Mouse (Mus musculus): ENCODE data around the gene Nom1.
"Not testable (repeated sequence)": the region's sequence is repeated elsewhere in the genome, so short reads cannot be mapped to it uniquely, and the experiment has no call there.

Nom1 gene

DNA sequence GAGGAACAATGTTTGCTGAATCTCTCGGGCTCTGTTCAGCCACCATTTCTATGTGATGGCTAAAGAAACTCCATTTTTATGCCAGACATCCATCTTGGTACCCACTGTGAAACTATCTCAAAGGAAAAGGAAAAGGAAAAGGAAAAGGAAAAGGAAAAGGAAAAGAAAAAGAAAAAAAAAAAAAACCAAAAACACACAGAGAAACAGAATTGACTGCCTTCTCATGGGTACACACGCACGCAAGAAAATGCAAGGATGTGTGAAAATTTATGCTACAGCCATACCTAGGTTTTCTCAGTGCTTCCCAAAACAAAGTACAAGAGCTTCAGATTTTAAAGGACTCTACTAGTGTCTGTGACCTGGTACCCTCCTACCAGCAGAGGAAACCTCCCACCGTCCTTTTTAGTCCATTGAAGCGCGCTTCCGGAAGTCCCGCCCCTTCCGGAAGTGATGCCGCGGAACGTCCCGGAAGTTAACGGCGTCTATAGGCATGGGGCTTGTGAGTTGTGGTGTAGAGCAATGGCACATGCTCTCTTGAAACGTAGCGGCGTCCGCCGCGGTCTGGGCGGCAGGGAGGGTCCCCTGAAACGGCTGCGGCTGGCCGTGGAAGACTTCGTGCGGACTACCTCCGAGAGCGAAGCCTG is at the start of gene Nom1:
Gene Nom1, plus strand, starts transcription at position 437 of the 644 bp plus-strand sequence.
- DNase-seq (ENCODE audit: low spot score) = peak; percentile 93

DNA sequence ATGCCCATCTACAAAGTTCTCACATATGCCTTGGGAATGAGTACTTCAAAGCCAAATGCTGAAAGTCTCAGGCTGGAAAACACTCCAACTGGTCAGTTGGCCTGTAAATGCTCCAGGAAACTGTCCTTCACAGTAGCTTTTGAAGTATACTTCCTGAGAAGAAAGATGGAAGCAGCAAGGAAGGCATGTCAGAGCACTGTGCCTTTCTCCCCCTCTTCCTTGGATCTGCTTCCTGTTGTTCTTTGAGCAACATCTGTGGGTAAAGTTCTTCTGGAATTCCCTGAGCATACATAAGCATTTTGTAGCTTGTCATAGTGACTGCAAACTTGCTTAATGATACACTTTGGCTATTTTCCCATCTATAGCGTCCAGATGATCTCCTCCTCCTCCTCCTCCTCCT is 46.9 kb upstream of the Nom1 start:
- DNase-seq (ENCODE audit: low spot score) = no peak

DNA sequence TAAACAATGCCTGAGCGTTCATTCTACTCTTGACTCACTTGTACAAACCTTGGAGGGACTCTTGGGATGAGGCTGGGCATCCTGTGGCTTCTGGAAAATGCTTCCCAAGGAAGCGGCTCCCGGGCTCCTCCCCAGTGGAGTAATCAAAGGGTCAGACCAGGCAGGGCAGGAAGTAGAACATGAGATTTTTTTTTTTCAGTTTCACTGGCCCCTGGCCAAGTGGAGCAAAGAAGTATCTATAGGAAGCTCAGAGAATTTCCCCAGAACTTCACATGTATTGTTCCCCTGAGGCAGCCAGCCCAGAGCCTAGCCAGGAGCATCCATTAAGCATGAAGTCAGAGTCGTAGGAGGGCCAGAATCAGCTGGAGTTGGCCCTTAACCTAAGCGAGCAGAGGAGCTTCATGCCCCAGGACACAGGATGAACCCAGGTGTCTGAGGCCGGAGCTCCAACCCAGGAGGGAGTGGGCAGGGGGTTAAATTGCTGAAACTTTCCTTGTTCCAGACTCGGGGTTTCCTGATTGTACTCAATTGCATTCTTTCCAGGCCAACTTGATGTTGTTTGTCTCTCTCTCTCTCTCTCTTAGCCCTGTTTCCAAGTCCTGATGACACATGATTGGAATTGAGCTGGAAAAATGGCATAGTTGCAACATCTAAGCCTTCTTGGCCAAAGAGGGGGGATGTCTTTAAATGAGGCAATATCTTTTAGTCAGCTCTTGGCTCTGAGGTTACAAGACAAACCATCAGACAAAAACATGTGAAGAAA is 46.1 kb upstream of the Nom1 start:
- DNase-seq (ENCODE audit: low spot score) = no peak

DNA sequence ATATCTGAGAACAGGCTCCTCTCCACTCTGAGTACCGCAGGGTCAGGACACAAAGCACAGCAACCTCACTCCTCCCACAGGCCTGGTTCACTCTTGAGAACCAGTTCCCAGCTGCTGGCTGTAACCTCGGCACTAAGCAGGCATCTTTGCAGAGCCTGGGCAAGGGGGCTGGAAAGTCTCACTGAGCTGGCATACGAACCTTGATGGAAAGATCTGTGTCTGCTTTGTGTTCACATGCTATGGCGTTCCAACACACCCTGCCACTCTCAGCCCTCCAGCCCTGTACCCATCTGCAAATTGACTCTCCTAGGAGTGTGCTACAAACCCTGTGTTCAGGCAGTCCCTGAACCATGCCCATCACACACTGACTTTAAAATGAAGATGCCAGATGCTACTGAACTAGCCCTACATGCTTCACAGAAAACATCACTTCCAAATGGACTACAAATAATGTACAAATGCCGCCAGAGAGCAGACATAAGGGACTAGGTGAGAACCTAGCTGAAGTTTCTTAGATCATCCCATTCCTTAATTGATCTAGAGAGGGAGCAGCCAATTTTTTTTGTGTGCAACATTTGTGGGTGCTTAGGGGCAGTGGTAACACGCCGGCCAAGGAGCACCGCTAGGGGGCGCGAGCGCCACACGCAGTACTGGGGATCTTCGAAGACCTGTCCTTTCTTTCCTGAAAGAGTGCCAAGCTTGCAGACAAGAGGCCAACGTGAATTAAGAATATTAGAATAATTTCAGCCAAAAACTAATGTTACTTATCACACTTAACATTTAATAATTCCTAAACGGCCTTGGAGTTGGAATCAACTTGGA is 45.3 kb upstream of the Nom1 start:
- DNase-seq (ENCODE audit: low spot score) = peak; percentile 48

DNA sequence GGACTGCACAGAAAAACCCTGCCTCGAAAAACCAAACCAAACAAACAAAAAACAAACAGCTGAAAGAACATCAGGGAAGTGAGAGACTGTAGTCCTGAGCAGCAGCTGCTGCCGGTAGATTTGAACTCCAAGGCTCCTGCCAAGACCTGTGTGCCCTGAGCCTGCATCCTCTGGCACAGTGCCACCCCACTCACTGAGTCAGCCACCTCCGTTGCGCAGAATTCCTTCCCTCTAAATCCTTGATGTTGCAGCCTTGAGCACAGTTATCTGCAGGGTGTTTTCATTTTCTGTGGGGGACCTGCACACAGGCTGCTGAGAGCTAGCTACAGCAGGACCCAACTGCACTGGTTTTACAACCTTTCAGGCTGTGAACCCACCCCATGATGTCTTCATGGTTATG is 36.0 kb upstream of the Nom1 start:
- no peak for DNase-seq (ENCODE audit: low spot score)

DNA sequence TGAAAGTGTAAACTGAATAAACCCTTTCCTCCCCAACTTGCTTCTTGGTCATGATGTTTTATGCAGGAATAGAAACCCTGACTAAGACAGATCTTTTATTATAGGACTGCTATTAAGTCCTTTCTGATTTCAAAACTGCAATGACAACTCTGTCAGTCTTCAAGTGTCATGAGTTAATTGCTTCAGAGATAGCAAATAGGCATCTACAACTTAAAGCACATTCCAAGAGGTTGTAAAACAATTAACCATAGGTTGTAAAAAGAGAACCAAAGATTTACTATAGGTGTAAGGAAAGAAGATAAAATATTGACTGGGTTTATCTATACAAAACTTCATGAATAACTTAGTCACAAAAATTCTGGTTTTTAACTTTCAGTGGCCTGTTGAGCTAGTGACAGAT is 23.6 kb upstream of the Nom1 start:
- no peak for DNase-seq (ENCODE audit: low spot score)

DNA sequence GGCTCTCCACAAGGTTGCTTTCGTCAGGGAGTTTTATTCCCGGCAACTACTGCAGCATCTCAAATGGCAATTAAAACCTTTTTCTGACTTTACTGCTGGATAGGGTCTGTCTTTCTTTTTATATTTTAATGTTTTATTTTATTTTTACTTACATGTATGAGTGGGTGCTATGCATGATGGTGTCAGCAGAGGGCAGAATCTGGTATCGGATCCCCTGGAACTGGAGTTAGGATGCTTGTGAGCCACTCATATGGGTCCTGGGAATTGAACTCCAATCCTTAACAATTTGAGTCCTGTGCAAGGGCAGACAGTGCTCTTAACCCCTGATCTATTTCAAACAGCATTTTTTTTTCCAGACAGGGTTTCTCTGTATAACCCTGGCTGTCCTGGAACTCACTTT is 21.4 kb upstream of the Nom1 start:
- no peak for DNase-seq (ENCODE audit: low spot score)

DNA sequence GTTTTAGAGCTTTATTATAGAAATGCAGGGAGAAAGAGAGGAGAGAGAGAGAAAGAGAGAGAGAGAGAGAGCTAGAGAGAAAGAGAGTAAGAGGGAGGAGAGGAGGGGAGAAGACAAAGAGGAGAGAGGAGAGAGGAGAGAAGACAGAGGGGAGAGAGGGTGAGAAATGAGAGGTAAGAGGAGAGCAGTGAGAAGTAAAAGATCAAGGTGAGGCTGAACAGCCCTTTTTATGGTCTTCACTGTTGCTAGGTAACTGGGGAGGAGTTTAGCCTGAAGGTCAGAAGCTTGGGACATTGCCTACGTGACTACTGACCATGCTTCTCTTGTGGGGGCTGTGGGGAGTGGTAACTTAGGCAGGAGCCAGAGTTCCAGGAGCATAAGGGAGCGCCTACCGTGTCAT is 11.1 kb upstream of the Nom1 start:
- DNase-seq (ENCODE audit: low spot score) = not testable (repeated sequence)

DNA sequence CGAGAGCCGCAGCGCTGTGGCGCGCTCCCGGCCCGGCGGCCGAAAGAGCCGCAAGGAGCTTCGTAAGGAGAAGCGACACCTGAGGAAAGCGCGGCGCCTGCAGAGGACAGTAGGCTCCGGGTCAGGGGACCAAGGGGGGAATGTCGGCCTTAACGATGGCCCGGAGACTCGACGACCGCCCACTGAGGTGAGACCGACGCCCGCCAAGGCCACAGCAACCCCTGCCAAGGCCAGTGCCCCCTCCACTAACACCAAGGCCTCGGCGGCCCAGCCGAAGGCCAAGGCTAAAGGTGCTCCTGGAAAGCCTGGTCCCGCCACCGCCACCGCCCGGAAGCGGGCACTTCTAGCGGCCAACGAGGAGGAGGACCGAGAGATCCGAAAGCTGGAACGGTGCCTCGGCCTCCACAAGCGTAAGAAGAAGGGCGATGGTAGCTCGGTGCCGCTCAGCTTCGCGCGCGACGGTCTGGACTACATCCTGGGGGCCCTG is 451 bp downstream of the Nom1 start:
- DNase-seq (ENCODE audit: low spot score) = peak; percentile 37

DNA sequence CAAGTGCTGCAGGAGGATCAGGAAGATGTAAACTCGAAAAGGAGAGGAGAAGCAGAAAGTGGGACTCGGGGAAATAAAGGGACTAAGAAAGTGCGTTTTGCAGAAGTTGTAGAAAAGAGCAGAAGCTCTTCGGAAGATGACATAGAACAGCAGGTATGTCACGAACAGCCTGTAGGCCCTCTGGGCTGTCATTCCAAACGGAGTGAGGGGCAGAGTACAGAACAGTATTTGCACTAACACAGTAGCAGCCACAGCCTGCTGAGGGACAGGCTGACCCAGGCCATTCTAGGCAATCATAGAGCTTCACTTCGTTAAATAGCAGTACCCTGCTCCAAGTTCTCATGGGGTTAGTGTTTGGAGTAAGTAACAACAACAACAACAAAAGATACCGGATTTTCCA is 1.0 kb downstream of the Nom1 start:
- no peak for DNase-seq (ENCODE audit: low spot score)

DNA sequence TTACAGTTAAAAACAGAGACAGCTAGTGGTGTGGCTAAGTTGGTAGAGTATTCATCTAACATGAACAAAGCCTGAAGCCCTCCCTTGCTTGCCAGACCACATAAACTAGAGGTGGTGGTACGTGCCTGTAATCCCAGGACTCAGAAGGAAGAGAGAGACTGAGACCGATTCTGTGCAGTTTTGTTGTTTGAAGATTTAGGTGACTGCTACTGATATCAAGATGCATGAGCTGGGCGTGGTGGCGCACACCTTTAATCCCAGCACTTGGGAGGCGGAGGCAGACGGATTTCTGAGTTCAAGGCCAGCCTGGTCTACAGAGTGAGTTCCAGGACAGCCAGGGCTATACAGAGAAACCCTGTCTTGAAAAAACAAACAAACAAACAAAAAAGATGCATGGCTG is 2.3 kb downstream of the Nom1 start:
- DNase-seq (ENCODE audit: low spot score) = not testable (repeated sequence)

DNA sequence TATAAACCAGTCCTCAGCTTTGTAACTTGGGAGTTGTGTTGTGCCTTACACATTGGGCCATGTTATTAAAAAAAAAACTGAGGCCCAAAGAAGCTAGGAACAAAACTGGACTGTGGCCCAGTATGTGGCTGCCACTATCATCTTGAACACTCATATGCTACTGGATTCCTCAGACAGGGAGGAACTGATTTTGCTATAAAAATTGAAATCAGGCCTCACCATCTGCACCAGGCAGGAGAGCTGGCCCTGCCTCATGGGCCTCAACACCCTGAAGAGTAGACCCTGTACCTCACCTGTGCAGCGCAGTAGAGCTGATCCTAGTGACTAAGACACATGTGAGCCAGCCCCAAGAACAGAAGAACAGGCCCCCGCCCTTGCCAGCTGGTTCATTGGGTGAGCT is 10.8 kb downstream of the Nom1 start:
- DNase-seq (ENCODE audit: low spot score) = no peak

DNA sequence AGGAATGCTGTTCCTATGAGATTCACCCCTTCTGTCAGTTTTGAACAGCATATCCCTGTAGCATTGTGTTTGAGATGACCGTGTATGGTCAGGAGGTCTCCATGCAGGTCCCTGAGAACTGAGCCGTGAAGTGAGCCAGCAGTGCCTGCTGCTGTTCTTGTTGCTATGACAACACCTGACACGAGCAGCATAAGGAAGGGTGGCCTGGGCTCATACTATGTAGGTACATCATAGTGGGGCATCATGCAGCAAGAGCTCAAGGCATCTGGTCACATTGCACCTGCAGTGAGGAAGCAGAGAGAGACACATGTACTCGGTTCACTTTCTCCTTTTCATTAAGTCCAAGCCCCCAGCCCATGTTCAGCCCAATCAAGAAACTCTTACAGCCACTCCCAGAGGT is 17.9 kb downstream of the Nom1 start:
- DNase-seq (ENCODE audit: low spot score) = no peak

DNA sequence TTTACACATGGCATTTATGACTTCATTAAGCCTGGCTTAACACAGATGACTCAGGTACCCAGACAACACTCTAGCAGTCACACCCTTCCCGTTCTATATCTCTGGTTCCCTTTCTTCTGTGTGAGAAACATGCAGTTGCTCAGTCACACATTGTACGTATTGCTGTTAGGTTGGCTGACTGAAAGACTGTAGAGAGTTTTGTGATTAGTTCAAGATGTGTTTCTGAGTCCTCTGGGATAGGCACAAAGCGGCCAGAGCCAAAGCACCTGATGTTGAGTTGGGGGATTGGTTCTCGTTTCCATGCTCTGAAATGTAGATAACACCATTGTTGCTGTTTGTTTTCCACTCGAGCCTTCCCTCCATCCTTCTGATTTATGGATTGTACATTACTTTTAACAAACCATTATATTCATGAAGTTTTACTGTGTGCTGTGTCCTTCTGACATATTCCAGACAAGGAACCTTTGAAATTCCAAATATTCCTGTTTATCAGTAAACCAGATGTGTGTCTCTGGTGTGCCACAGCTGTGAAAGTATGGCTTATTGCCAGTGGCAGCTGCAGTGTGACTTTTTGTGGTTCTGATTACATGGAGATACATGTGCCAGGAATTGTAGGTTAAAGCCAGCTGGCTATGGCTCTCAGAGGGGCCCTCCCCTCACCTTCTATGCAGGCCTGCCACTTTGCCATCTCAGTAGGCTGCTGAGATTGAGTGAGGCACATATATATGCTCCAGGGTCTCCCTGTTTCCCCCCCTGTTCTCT is 22.6 kb downstream of the Nom1 start:
- no peak for DNase-seq (ENCODE audit: low spot score)

DNA sequence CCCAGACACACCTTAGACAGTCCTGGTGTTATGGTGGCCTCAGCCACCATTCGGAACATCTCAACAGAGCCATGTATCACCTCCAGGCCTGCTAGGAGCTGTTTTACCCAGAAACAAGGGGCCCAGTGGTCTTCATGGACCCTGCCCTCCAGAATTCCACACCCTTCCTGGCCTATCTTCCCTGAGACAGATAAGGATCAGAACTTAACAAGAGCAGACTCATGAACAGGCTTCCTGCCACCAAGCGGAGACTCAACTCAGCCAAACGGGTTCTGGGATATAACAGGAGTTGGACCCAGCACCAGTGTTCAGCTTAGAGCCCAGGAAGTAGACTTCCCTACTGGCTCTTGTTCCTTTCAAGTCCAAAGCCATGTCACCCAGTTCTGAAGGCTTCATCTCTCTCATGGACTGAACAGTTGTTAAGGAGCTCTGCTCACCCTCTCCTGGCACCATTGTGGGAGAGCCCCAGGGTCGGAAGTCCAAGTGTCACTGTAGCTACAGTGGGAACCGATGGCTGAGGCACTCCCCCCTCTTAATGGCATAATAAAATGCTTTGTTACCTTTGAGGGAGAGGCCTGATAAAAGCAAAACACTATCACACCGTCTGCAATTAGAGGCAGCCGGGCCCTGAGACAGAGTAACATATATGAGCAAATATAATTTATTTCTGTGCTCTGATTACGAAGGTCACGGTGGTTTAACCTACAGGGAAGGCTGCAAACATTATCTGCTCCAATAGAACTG is 28.7 kb downstream of the Nom1 start:
- no peak for DNase-seq (ENCODE audit: low spot score)

DNA sequence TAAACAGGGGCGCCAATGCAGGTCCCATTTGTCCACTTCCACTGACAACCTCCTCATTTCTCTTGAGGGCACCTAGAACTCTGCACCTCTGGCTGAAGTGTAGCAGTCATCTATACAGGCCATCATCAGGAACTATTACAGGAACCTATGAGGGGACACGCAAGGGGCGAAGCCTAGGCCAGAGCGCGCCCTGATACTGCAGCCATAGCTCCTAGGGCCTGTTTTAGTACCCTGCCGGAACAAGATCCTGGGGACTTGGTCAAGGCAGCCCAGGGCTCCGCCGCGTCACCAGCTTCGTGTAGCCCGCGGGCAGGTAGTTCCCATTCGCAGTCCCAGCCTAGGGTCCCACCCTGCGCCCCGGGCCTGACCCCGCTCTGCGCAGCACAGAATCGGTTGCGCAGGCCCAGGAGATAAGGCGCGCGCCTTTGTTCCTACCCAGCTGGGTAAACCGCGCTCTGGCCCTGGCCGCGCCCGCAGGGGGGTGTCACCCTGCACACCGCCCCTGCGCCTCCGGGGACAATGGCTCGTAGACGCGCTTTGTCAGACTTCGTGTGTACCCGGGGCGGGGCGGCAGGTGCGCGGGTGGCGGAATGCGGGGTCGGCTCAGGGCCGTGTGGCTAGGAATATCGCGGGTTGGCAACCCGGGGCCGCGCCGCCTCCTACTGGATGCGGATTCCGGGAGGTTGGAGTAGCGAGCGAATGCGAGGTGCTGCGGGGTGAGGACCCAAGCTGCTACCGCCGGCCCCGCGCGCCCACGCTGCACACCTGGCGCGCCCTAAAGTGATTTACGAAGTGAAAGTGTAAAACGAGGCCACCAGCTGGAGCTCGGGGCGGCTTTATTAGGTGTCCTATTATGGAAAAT is 33.3 kb downstream of the Nom1 start:
- no peak for DNase-seq (ENCODE audit: low spot score)

DNA sequence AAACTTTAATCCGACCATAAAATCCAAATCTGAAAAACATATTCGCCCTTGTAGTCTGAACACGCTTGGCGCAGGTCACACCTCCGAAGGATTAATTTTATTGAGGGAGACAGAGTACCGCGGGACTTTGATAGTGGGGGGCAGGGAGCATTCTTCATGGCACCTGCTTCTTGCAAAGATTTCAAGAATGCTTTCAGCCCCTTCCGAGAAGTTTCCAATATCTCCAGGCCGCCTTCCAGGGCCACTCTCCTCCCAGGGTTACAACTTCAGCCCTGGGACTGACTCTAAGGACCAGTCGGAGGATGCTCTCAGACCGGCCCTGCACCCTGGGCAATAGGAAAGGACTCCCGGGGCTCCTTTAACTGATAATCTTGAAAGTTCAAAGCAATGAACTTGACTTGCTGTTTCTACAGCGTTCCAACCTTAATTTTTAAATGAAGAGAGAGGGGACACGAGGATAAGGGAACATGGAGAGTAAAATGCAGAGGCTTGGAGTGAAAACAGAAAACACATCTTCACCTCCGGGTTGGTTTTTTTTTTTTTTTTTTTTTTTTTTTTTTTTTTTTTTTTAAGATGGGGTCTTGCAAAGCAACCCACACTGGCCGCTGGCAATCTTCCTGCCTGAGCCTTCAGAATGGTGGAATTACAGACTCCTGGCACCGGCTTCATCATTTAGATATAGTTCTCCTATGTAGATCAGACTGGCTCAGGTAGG is 34.0 kb downstream of the Nom1 start:
- no peak for DNase-seq (ENCODE audit: low spot score)

DNA sequence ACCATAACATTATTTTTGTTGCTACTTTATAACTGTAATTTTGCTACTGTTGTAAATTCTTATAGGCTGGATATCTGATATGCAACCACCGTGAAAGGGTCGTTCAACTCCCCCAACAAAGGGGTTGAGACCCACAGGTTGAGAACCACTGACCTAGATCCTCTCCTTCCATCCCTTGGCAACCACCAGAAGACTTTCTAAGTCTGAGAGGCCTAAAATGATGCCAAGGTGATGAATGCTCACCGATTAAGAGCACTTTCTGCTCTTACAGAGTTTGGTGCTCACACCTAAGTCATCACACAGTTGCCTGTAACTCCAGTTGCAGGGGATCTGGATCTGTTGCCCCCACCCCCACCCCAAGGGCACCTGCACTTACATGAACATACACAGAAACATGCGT is 35.0 kb downstream of the Nom1 start:
- no peak for DNase-seq (ENCODE audit: low spot score)

DNA sequence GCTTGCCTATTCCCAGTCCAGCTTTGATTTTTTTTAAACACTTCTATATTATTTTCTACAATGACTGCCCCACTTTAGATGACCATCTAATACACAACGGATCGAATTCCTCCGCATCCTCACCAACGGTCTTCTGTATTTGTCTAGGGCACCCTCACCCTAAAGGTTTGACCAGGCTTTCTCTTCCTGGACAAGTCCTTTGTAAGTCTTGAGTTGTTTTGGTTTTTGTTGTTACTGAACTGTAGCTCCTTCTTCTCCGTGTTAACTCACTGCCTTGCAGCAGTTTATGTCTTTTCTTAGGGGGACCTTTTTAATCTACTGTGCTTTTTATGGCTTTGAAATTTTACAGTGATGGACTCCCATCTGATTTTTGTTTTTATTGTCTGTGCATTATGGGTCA is 35.8 kb downstream of the Nom1 start:
- DNase-seq (ENCODE audit: low spot score) = no peak
